Mouse (Mus musculus): ENCODE data around the gene Stat6. TPM values are rescaled to one million over a fixed set of nuclear protein-coding genes. Genes with fewer than 3 reads are reported as not detected.

The Stat6 gene
- polyA plus RNA-seq, 1 experiment from 2014 or later: 35.3 TPM

DNA sequence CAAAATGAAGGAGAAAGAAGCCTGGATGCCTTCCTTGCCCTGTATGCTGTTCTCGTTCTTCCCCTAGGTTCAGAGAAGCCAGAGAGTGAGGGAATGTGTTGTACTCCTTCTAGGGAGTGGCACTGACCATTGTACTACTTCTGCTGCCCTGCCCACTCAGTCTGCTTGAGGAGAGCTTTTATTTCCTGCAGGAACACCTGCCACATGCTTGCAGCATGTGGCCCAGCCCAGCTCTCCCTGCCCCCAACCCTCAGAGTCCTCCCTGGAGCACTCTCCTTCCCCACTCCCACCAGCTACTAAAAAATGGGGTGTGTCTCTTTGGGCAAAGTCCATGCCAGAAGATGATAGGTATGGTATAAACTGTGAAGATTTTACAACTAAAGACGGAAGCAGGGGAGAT is 61.5 kb downstream of the Stat6 start:
- H3K36me3 ChIP-seq: 0 out of 2 replicates have a peak, but pooled peaks cover 2% of the 10 kb centered on the region
- H3K4me1 ChIP-seq: no peaks in the 10 kb centered on the region
- H3K27me3 ChIP-seq: no peaks in the 10 kb centered on the region
- whole genome bisulfite sequencing: 60% methylated on average over 2 of the region's 2 CpGs
- H3K9me3 ChIP-seq (replicated peaks): no peaks in the 10 kb centered on the region
- no peak overlapping the region for H3K9ac ChIP-seq
- H3K4me3 ChIP-seq (replicated peaks): no peak overlapping the region
- no peak overlapping the region for H3K4me2 ChIP-seq (replicated peaks)
- ATAC-seq (ENCODE audit: insufficient number of reproducible peaks, low FRiP score, low TSS enrichment, low read depth): no peak
- no peak overlapping the region for H3K27ac ChIP-seq (replicated peaks)

DNA sequence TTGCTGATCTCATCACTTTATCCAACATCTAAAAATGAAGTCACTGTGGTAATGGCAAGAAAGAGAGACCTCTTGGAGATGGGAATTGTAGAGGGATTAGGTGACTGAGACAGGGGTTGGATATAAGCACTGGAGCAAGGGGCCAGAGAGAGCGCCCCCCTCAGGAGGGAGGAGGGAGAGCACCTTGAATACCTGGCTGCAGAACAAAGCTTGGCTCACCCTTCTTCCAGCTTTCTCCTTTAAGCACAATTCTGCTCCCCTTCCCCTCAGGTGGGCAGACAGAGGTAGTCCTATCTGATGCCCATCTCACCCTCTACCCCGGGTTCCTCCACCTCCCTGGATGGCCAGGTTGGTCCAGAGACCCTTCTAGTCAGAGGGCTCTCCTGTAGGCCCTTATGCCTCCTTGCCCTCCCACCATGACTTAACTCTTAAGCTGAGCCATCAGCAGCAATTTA is 62.0 kb downstream of the Stat6 start, which contains the start of gene Myo1a:
TSS of gene Myo1a (plus strand) at position 405 of the 455 bp plus-strand sequence.
- Histone ChIP-seq H3K27ac (replicated peaks) (no peak within 1 kb of the TSS), H3K27me3 (no peaks in the 10 kb centered on the region), H3K4me3 (replicated peaks) (no peak within 1 kb of the TSS), H3K4me2 (replicated peaks) (no peak within 1 kb of the TSS), H3K36me3 (no peaks in the 10 kb centered on the region), H3K4me1 (no peaks in the 10 kb centered on the region), H3K9ac (no peak within 1 kb of the TSS), H3K9me3 (replicated peaks) (no peaks in the 10 kb centered on the region)
- 58% methylated on average over 2 of the region's 2 CpGs for WGBS
- ATAC-seq (ENCODE audit: insufficient number of reproducible peaks, low FRiP score, low TSS enrichment, low read depth): no peak

DNA sequence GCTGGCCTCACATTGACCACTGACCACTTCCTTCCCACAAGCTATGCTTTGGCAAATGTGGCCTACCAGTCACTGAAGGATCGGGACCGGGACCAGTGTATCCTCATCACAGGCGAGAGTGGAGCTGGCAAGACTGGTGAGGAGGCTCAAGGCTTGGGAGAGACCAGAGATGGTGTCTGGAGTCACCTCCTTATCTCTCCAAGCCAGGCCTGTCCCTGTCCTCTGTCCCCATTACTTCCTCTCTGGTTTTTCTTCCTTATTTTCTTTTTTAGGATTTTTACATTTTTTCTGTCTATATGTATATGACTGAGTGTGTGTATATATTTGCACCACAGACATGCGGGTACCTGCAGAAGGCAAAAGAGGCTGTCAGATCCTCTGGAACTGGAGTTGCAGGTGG is 63.0 kb downstream of the Stat6 start:
- H3K27me3 ChIP-seq: no peaks in the 10 kb centered on the region
- WGBS: 90% methylated on average over 4 of the region's 4 CpGs
- H3K27ac ChIP-seq (replicated peaks): no peak overlapping the region
- no peak overlapping the region for H3K4me3 ChIP-seq (replicated peaks)
- H3K9me3 ChIP-seq (replicated peaks): no peaks in the 10 kb centered on the region
- H3K4me1 ChIP-seq: no peaks in the 10 kb centered on the region
- H3K36me3 ChIP-seq: no peaks in the 10 kb centered on the region
- no peak for ATAC-seq (ENCODE audit: insufficient number of reproducible peaks, low FRiP score, low TSS enrichment, low read depth)
- H3K9ac ChIP-seq: no peak overlapping the region
- no peak overlapping the region for H3K4me2 ChIP-seq (replicated peaks)

DNA sequence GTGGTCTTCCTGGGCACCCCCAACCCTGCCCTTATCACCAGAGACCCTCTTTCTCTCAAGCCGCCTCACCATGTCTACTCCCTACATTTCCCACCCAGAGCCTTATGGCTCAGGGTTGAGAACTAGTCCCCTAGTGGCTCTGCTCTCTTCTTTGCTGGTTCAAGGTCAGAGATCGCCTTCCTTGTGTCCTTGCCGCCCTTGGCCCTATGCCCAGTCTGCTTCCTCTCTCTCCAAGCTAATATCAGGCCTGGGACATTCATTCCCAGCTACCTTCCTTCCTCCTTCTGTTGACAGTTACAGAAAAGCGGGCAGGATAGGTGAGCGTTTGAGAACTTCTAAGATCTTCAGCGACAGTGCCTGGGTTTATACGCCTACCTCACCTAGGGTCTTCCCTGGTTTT is 64.9 kb downstream of the Stat6 start:
- no peak overlapping the region for H3K4me3 ChIP-seq (replicated peaks)
- no peaks in the 10 kb centered on the region for H3K36me3 ChIP-seq
- H3K9me3 ChIP-seq (replicated peaks): no peaks in the 10 kb centered on the region
- H3K4me2 ChIP-seq (replicated peaks): no peak overlapping the region
- no peak overlapping the region for H3K9ac ChIP-seq
- H3K4me1 ChIP-seq: peaks cover 5% of the 10 kb centered on the region; the same call in 1 of the 2 replicates
- H3K27ac ChIP-seq (replicated peaks): no peak overlapping the region
- no peak for ATAC-seq (ENCODE audit: insufficient number of reproducible peaks, low FRiP score, low TSS enrichment, low read depth)
- no peaks in the 10 kb centered on the region for H3K27me3 ChIP-seq
- WGBS: 90% methylated on average over 7 of the region's 7 CpGs

DNA sequence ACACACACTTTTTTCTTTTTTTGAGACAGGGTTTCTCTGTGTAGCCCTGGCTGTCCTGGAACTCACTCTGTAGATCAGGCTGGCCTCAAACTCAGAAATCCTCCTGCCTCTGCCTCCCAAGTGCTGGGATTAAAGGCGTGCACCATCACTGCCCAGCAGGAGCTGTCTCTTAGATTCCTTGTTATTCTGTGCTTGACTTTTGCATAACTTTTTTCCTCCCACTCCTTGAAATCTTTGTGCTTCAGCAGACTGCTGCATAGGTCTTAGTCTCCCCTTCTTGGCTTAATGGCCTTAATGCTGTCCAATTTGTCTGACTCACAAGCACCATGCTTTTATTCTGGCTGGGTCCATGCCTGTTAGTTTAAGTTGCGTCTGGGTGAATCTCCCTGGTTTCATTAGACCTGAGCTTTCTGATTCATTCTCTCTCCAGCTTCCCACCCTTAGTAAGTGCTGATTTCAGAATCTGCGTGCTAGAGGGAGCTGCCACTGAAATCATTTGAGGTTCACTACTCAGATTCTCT is 66.1 kb downstream of the Stat6 start:
- Histone ChIP-seq H3K9me3 (replicated peaks) (no peaks in the 10 kb centered on the region), H3K27me3 (no peaks in the 10 kb centered on the region), H3K4me2 (replicated peaks) (no peak overlapping the region), H3K27ac (replicated peaks) (no peak overlapping the region), H3K4me3 (replicated peaks) (no peak overlapping the region), H3K36me3 (no peaks in the 10 kb centered on the region), H3K4me1 (peaks cover 11% of the 10 kb centered on the region; the same call in 1 of the 2 replicates), H3K9ac (no peak overlapping the region)
- no peak for ATAC-seq (ENCODE audit: insufficient number of reproducible peaks, low FRiP score, low TSS enrichment, low read depth)
- WGBS: 75% methylated on average over 3 of the region's 3 CpGs

DNA sequence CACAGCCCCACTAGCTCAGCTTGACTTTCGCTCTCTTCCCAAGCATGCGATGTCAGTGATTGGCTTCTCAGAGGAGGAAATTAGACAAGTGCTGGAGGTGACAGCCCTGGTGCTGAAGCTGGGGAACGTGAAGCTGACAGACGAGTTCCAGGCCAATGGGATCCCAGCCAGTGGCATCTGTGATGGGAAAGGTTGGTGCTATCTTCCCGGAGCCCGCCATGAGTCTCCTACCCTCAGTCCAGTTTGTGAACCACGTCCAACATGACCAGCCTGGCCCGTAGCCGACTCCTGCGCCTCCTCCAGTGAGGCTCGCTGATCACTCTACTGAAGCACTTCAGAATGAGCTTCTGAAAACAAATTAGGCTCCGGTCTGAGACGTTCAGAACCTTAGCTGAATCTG is 67.5 kb downstream of the Stat6 start:
- Histone ChIP-seq H3K4me2 (replicated peaks) (no peak overlapping the region), H3K4me3 (replicated peaks) (no peak overlapping the region), H3K36me3 (no peaks in the 10 kb centered on the region), H3K9me3 (replicated peaks) (no peaks in the 10 kb centered on the region), H3K27ac (replicated peaks) (no peak overlapping the region), H3K4me1 (peaks cover 11% of the 10 kb centered on the region; the same call in 1 of the 2 replicates), H3K27me3 (no peaks in the 10 kb centered on the region), H3K9ac (no peak overlapping the region)
- 73% methylated on average over 13 of the region's 13 CpGs for WGBS
- ATAC-seq (ENCODE audit: insufficient number of reproducible peaks, low FRiP score, low TSS enrichment, low read depth): no peak

Other genes starting within 250 kb of the Stat6 start
- gene Stac3, start 141.3 kb upstream of the Stat6 start, polyA plus RNA-seq (2015; fragmentation: Nextera tagmentation; extraction: Ambion mirVana): 22.7 and 26.0 TPM in 2 replicates
- 272 and 311 TPM in 2 replicates for gene Ndufa4l2, start 128.0 kb upstream of the Stat6 start, polyA plus RNA-seq (2015; fragmentation: Nextera tagmentation; extraction: Ambion mirVana)
- 106 and 116 TPM in 2 replicates for gene Shmt2, start 120.5 kb upstream of the Stat6 start, polyA plus RNA-seq (2015; fragmentation: Nextera tagmentation; extraction: Ambion mirVana)
- gene Nxph4, start 108.4 kb upstream of the Stat6 start, polyA plus RNA-seq (2015; fragmentation: Nextera tagmentation; extraction: Ambion mirVana): 8.0 and 9.2 TPM in 2 replicates
- gene Lrp1, start 21.8 kb upstream of the Stat6 start, polyA plus RNA-seq (2015; fragmentation: Nextera tagmentation; extraction: Ambion mirVana): 161 and 163 TPM in 2 replicates
- gene Nemp1, start 23.9 kb downstream of the Stat6 start, polyA plus RNA-seq (2015; fragmentation: Nextera tagmentation; extraction: Ambion mirVana): 10.1 and 11.3 TPM in 2 replicates
- 30.8 and 33.2 TPM in 2 replicates for gene Nab2, start 25.6 kb downstream of the Stat6 start, polyA plus RNA-seq (2015; fragmentation: Nextera tagmentation; extraction: Ambion mirVana)
- gene Myo1a, start 62.2 kb downstream of the Stat6 start, polyA plus RNA-seq (2015; fragmentation: Nextera tagmentation; extraction: Ambion mirVana): 0.49 and 0.57 TPM in 2 replicates
- gene Tac2, start 81.5 kb downstream of the Stat6 start, polyA plus RNA-seq (2015; fragmentation: Nextera tagmentation; extraction: Ambion mirVana): 0.25 TPM in 1 of 2 replicates, not detected in the other
- gene Zbtb39, start 96.6 kb downstream of the Stat6 start, polyA plus RNA-seq (2015; fragmentation: Nextera tagmentation; extraction: Ambion mirVana): 3.1 and 3.2 TPM in 2 replicates
- gene Gpr182, start 108.7 kb downstream of the Stat6 start, polyA plus RNA-seq (2015; fragmentation: Nextera tagmentation; extraction: Ambion mirVana): 1.5 and 2.0 TPM in 2 replicates
- 0.36 and 0.38 TPM in 2 replicates for gene Rdh1, start 116.7 kb downstream of the Stat6 start, polyA plus RNA-seq (2015; fragmentation: Nextera tagmentation; extraction: Ambion mirVana)
- 1.9 and 2.1 TPM in 2 replicates for gene Rdh16f1, start 116.8 kb downstream of the Stat6 start, polyA plus RNA-seq (2015; fragmentation: Nextera tagmentation; extraction: Ambion mirVana)
- not detected in 2 replicates for gene Rdh9, start 133.4 kb downstream of the Stat6 start, polyA plus RNA-seq (2015; fragmentation: Nextera tagmentation; extraction: Ambion mirVana)
- gene Rdh16, start 158.2 kb downstream of the Stat6 start, polyA plus RNA-seq (2015; fragmentation: Nextera tagmentation; extraction: Ambion mirVana): 0.11 TPM in 1 of 2 replicates, not detected in the other
- not detected in 2 replicates for gene Rdh19, start 206.9 kb downstream of the Stat6 start, polyA plus RNA-seq (2015; fragmentation: Nextera tagmentation; extraction: Ambion mirVana)
- gene Rdh16f2, start 223.5 kb downstream of the Stat6 start, polyA plus RNA-seq (2015; fragmentation: Nextera tagmentation; extraction: Ambion mirVana): not detected in 2 replicates
- gene Rdh7, start 245.8 kb downstream of the Stat6 start, polyA plus RNA-seq (2015; fragmentation: Nextera tagmentation; extraction: Ambion mirVana): not detected in 2 replicates

All from embryonic facial prominence, embryonic 15.5 days (tissue).